Comparison of ENCODE assay signal across 11 mouse cellular contexts in genomic region chr14:22147341-22148024, GRCm38 (mm10).
DNase-seq lines count a peak whose midpoint lies in the region; ATAC-seq and TF ChIP-seq lines count a peak whose summit lies in the region.
"Had no signal": no experiment of that assay in that cellular context is flagged by ENCODE, and none has a peak within 500 bp of the region (broad histone marks: within the 10 kb centered on the region; RNA-seq: fewer than 3 reads in every experiment).

No protein-coding gene starts in this region.

- peak; percentile 79; the same call in 1 of the 2 replicates for ATAC-seq in kidney, embryonic 14.5 days (ENCODE audit: low FRiP score, low TSS enrichment)
- no peak for ATAC-seq in lung, embryonic 14.5 days (ENCODE audit: insufficient read depth)
- ATAC-seq in neural tube, embryonic 14.5 days (ENCODE audit: low read depth), result peak; percentile 24; the same call in 1 of the 2 replicates
- ATAC-seq: midbrain, embryonic 16.5 days had no signal

- no peak overlapping the region for H3K4me3 ChIP-seq in kidney, embryonic 14.5 days (ENCODE audit: low read length)
- no peak overlapping the region for H3K4me3 ChIP-seq in lung, embryonic 14.5 days (ENCODE audit: low read depth, low read length)
- no peak overlapping the region for H3K4me3 ChIP-seq in neural tube, embryonic 14.5 days (ENCODE audit: low read depth, low read length)
- H3K4me3 ChIP-seq: heart, embryonic 15.5 days had no signal

- H3K27me3 ChIP-seq in kidney, embryonic 14.5 days (ENCODE audit: control insufficient read depth, insufficient read depth, low read length), result peaks cover 3% of the 10 kb centered on the region; the same call in 1 of the 2 replicates
- H3K27me3 ChIP-seq in lung, embryonic 14.5 days (ENCODE audit: insufficient read depth, low read length), result no peaks in the 10 kb centered on the region
- H3K27me3 ChIP-seq in neural tube, embryonic 14.5 days (ENCODE audit: control insufficient read depth, insufficient read depth, low read length), result no peaks in the 10 kb centered on the region
- H3K27me3 ChIP-seq: heart, embryonic 15.5 days had no signal

- H3K9ac ChIP-seq in kidney, embryonic 14.5 days (ENCODE audit: low read depth, low read length), result no peak overlapping the region
- H3K9ac ChIP-seq in lung, embryonic 14.5 days, result no peak overlapping the region
- no peak overlapping the region for H3K9ac ChIP-seq in neural tube, embryonic 14.5 days (replicated peaks; ENCODE audit: low read depth, low read length)
- H3K9ac ChIP-seq: heart, embryonic 15.5 days had no signal

- H3K4me1 ChIP-seq in kidney, embryonic 14.5 days (ENCODE audit: control insufficient read depth, insufficient read depth, low read length), result peaks cover 14% of the 10 kb centered on the region
- peaks cover 13% of the 10 kb centered on the region for H3K4me1 ChIP-seq in lung, embryonic 14.5 days (ENCODE audit: insufficient read depth)
- H3K4me1 ChIP-seq in neural tube, embryonic 14.5 days (ENCODE audit: control insufficient read depth, insufficient read depth, low read length), result peaks cover 12% of the 10 kb centered on the region

- no peaks in the 10 kb centered on the region for H3K9me3 ChIP-seq in kidney, embryonic 14.5 days (ENCODE audit: control insufficient read depth, low read length)
- no peaks in the 10 kb centered on the region for H3K9me3 ChIP-seq in lung, embryonic 14.5 days (ENCODE audit: low read depth, low read length)
- no peaks in the 10 kb centered on the region for H3K9me3 ChIP-seq in neural tube, embryonic 14.5 days (ENCODE audit: control insufficient read depth, low read length)
- H3K9me3 ChIP-seq: heart, embryonic 15.5 days had no signal

- H3K36me3 ChIP-seq in kidney, embryonic 14.5 days (ENCODE audit: control insufficient read depth, insufficient read depth, low read length), result no peaks in the 10 kb centered on the region
- no peaks in the 10 kb centered on the region for H3K36me3 ChIP-seq in lung, embryonic 14.5 days (ENCODE audit: insufficient read depth)
- H3K36me3 ChIP-seq in neural tube, embryonic 14.5 days (ENCODE audit: control insufficient read depth, insufficient read depth, low read length), result no peaks in the 10 kb centered on the region
- H3K36me3 ChIP-seq: heart, embryonic 15.5 days had no signal

- WGBS in kidney, embryonic 14.5 days, result 2% methylated on average over 4 of the region's 4 CpGs
- 12% methylated on average over 4 of the region's 4 CpGs for WGBS in lung, embryonic 14.5 days
- WGBS in neural tube, embryonic 14.5 days, result 1% methylated on average over 4 of the region's 4 CpGs

- TF ChIP-seq CTCF in lung, embryonic 14.5 days (IDR thresholded peaks at IDR 0.05; ENCODE audit: low read depth), result no peak

- H3K27ac ChIP-seq in kidney, embryonic 14.5 days (ENCODE audit: low read depth, low read length), result no peak overlapping the region
- H3K27ac ChIP-seq in lung, embryonic 14.5 days (ENCODE audit: low read depth), result no peak overlapping the region
- no peak overlapping the region for H3K27ac ChIP-seq in neural tube, embryonic 14.5 days (ENCODE audit: low read depth, low read length)
- H3K27ac ChIP-seq: heart, embryonic 15.5 days had no signal

- no peak overlapping the region for H3K4me2 ChIP-seq in kidney, embryonic 14.5 days (replicated peaks; ENCODE audit: low read depth, low read length)
- no peak overlapping the region for H3K4me2 ChIP-seq in lung, embryonic 14.5 days
- no peak overlapping the region for H3K4me2 ChIP-seq in neural tube, embryonic 14.5 days (ENCODE audit: low read depth, low read length)
- H3K4me2 ChIP-seq: heart, embryonic 15.5 days had no signal

- peak; percentile 27 for DNase-seq in kidney, adult 11 months
- DNase-seq in kidney, adult 8-10 months, result no peak
- DNase-seq in lung, embryonic 14.5 days, result peak; percentile 65
- no peak for DNase-seq in yolk sac, embryonic 10.5 days (ENCODE audit: low spot score)
- no peak for DNase-seq in right cerebral cortex, postnatal 25 days
- DNase-seq: cerebellum, postnatal 36 days; layer of hippocampus, adult 9-11 months had no signal

Comparison
In these comparisons a context has a peak if more than half of its experiments do, and no peak if none do; other contexts are left out.
1. DNase-seq: peak in kidney, adult 11 months (single experiment) and lung, embryonic 14.5 days (single experiment); none in kidney, adult 8-10 months (0 of 2), yolk sac, embryonic 10.5 days (single experiment) and right cerebral cortex, postnatal 25 days (single experiment).